Mouse (Mus musculus): ENCODE measurements around the gene Lpar3. TPM values are rescaled to one million over a fixed set of nuclear protein-coding genes. Genes with fewer than 3 reads are reported as not detected.

Lpar3 gene
- under 1 TPM; 0.33 to 0.45 TPM for total RNA-seq (2021)
- long read RNA-seq, partial matches to known transcripts: 0 of 1 reads
- long read RNA-seq, other reads (novel, unspliced or antisense): 0 of 1 reads

DNA sequence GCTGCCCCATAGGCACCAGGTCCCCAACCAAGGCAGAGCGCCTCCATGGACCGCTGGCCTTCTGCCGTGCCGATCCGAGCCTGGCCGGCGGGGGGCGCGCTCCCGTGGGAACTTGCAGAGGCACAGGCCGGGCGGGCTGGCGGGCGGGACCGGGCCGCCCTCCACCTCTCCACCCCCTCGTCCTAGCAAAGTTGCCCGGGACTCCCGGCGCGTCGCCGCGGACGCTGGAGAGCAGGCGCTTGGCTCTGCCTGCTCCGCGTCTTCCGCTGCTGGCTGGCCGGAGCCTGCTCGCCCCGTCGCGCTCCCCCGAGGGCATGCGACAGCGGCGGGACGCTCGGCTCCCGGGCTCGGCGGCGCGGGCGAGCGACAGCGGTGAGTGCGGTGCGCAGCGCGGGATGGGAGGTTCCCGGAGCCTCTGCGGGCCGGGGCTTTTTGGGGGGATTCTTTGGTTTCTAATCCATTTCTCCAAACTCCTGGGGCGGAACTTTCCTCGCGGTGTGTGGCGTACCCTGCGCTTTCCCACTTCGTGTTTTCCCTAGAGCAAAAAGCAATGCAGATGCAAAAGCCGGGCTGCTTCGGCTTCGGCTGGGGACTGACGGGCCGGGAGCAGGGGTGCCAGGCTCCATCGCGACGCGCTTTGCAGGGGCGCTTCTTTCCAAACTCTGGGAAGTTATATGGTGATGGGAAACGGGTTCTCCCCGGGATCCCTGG, at the start of gene Lpar3:
TSS of gene Lpar3 (plus strand) at position 188 of the 711 bp plus-strand sequence.
- DNase-seq (ENCODE audit: low spot score in 2 of 2): peak in 1 of 2 experiments; percentile 18

DNA sequence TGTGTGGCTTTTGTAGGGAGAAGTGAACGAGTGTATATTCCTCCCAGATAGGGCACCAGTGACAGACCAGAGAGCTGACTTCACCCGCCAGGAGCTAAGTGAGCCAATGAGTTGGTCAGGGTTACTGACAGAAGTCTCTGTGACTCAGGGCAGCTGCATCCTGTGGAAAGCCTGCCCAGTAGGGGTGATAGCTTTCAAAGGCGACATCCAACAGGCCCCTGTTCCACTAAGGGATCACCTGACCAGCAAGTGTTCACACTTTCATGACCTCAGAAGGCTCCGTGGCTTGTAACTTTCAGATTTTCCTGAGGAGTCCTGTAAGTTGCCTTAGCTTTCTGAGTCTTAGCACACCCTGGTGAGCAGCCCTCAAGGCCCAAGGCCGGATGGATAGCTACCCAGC, 47.7 kb upstream of the Lpar3 start:
- DNase-seq (ENCODE audit: low spot score in 2 of 2): no peak

DNA sequence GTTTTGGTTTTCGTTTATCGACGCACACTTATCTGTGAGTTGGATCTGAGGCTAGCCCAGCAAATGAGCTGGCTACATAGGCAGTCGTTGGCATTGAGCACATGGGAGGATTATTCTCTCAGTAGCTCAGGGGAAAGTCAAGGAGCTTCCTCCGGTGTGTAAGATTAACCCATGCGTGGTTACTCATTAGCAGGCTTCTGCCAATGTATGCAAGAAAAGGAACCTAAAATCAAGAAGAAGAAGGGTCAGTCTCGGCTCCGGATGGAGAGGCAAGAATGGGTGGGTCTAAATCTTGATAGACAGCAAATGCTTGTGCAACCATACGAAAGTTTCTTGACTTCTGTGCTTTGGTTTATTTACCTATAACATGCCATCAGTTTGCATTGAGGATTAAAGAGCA, 46.5 kb upstream of the Lpar3 start:
- no peak for DNase-seq (ENCODE audit: low spot score in 2 of 2)

- no peak for DNase-seq (ENCODE audit: low spot score in 2 of 2)
Measured at GRCm38 (mm10) chr3:146177295-146177694, 43.5 kb upstream of the Lpar3 start.

GRCm38 (mm10) chr3:146177748-146178582, 42.8 kb upstream of the Lpar3 start:
- peak; percentile 56 to 85 for DNase-seq (ENCODE audit: low spot score in 2 of 2)

- no peak for DNase-seq (ENCODE audit: low spot score in 2 of 2)
Measured at GRCm38 (mm10) chr3:146180341-146180740, 40.4 kb upstream of the Lpar3 start.

- peak in 1 of 2 experiments; percentile 49 for DNase-seq (ENCODE audit: low spot score in 2 of 2)
Measured at GRCm38 (mm10) chr3:146180986-146181385, 39.8 kb upstream of the Lpar3 start.

DNA sequence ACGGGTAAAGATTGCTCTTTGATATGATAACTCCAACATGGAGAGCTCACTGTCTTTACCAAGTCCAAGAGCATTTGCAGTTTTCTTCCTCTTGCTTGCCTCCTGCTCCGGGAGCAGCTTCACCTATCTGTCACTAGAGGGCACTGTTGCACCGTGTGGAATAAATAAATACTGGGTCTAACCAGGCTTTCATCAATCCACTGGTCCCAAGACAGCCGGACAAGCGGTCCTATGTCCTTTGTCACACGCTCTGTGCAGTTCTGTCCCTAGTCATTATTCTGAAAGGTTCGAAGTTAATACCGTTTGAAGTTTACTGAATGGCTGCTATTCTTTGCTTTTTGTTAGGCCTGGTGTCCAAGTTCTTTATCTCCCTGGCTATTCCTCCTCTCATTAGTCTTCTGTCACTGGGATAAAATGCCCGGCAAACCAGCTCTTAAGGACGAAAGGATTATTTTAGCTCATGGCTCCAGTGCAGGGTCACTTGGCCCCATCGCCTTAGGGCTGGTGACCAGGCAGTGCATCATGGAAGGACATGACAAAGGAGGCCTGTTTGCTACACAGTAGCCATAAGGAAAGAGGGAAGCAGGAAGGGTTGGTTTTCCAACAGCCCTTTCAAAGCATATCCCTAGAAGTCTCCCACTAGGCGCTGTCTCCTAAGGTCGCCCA, 35.6 kb upstream of the Lpar3 start:
- DNase-seq (ENCODE audit: low spot score in 2 of 2): peak; percentile 29 to 87

DNA sequence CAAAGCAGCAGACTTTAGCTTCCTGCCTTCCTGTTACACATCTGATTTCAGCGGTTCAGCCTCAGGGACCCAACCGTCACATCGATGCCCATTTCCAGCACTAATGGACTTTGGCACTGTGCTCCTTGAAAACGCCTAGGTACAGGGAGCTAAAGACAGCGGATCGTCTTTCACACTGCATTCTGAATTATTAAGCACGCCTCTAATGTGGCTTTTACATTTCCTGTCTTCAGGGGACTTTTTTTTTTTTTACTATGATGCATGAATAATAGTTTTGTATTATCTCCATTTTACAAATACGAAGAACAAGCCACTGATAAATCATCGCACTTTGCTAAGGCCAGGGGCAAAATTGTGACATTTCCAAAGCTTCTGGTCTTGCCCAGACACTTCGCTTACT, 34.7 kb upstream of the Lpar3 start:
- DNase-seq (ENCODE audit: low spot score in 2 of 2): no peak

GRCm38 (mm10) chr3:146189933-146190332, 30.8 kb upstream of the Lpar3 start:
- DNase-seq (ENCODE audit: low spot score in 2 of 2): no peak

DNA sequence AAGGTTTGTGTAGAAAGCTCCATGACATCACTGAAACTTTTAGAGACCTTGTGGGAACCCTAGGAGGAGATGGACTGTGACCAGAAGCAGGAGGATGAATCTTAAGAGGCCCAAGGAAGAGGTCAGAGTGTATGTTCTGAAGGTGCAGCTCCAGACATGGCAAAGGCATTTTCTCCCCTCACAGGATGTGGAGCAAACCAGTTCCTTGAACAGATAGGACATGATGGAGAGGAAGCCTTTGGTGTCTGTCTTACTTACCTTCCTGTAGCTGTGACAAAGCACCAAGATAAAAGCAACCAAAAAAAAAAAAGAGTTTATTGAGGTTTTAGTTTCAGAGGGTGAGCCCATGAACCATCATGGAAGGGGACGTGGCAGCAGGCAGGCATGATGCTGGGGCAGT, 28.3 kb upstream of the Lpar3 start:
- no peak for DNase-seq (ENCODE audit: low spot score in 2 of 2)

GRCm38 (mm10) chr3:146195153-146195552, 25.6 kb upstream of the Lpar3 start:
- DNase-seq (ENCODE audit: low spot score in 2 of 2): no peak

DNA sequence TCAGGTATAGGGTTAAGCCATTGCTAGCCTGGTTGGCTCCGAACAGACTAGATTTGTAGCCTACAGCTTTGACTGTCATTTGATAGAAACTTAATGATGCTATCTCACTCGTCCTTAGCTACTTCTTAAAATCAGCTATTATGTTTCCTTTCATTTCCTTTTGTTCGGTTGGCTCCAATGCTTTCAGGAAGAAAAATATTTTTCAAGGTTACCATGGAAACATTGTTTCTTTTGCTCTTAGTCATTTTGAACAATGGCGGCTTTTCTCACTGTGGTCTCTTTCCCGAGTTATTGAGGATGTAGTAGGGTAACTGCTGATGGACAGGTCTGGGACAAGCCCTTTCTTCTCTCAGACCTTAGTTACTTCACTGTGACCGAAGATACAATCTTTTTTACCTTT, 24.5 kb upstream of the Lpar3 start:
- DNase-seq (ENCODE audit: low spot score in 2 of 2): no peak

- no peak for DNase-seq (ENCODE audit: low spot score in 2 of 2)
Measured at GRCm38 (mm10) chr3:146196780-146197743, 23.7 kb upstream of the Lpar3 start.

DNA sequence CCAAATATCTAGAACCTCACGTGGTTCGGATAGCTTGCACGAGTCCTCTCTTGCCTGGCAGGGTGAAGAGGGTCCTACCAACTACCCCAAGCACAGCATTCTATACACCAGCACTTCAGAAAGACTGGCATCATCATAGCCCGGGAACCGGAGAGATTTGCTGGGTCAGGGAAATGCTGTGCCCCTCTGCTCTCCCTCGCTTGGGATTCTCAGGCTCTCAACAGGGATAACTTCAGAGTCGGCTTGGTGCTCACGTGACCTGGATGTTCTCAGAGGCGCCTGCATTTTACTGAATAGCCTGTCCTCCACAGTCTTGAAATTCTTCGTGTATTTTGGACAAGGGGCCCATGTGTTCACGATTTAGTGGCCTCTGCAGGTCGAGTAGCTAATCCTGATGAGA, 23.0 kb upstream of the Lpar3 start:
- DNase-seq (ENCODE audit: low spot score in 2 of 2): no peak

- no peak for DNase-seq (ENCODE audit: low spot score in 2 of 2)
Measured at GRCm38 (mm10) chr3:146198803-146199481, 21.8 kb upstream of the Lpar3 start.

GRCm38 (mm10) chr3:146199486-146199885, 21.3 kb upstream of the Lpar3 start:
- DNase-seq (ENCODE audit: low spot score in 2 of 2): no peak

GRCm38 (mm10) chr3:146204375-146204774, 16.4 kb upstream of the Lpar3 start:
- DNase-seq (ENCODE audit: low spot score in 2 of 2): no peak

- DNase-seq (ENCODE audit: low spot score in 2 of 2): no peak
Measured at GRCm38 (mm10) chr3:146205305-146205704, 15.5 kb upstream of the Lpar3 start.

DNA sequence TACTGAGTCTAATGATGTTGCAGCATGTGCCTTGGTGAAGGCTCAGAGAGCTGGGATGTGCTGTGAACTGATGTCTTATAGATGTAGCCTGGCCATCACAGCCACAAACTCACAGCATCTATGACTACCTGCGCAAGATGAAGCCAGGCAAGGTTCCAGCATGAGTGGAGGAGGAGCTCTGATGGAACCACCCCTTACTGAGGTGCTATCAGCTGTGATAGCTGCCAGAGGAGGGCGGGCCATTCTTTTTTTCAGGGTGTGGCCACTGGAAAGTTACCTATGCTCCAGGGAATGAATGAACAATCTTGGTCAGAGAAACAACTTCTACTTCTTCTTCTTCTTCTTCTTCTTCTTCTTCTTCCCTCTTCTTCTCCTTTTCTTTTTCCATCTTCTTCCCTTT, 14.1 kb upstream of the Lpar3 start:
- DNase-seq (ENCODE audit: low spot score in 2 of 2): no peak
